Mouse (Mus musculus) thymus, postnatal 14 days (tissue): Measurements from ENCODE around the gene Ear6.
A peak's percentile ranks its signal among the peaks of the same experiment; 100 is the strongest.

Experiments
- DNase-seq: peaks from one replicate; pipeline ENCODE4 v3.0.0; 2021

Gene Ear6

DNA sequence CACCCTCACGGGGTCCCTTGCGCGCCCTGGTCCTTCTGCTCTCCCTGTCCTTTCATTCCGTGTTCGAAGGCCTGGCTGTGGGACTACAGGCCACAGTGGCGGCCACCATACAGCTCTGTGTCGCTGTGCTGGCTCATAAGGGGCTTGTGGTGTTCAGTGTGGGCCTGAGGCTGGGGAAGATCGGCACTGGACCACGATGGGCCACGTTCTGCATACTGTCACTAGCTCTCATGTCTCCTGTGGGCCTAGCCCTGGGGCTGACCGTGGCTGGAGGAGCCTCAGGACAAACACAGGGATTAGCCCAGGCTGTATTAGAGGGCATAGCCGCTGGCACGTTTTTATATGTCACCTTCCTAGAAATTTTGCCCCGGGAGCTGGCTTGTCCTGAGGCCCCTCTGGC is 41.6 kb downstream of the Ear6 start:
- DNase-seq: no peak

DNA sequence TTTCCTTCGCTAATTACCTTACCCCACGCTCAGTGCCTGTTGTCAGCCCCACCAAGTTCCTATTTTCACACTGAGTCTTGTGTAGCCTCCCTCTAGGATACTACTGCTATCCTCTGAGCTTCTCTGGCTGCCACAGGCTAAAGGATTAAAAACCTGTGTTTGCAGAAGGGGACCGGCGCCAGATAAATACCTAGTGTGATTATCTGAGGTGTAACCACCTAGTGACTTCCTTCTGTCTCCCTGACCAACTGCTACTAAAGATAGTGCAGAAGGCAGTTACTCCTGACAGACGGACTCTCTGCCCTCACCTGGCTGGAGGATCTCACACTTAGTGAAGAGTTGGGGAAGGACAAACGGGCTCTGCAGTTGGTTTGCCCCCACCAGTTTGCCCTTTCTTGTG is 42.5 kb downstream of the Ear6 start:
- no peak for DNase-seq

DNA sequence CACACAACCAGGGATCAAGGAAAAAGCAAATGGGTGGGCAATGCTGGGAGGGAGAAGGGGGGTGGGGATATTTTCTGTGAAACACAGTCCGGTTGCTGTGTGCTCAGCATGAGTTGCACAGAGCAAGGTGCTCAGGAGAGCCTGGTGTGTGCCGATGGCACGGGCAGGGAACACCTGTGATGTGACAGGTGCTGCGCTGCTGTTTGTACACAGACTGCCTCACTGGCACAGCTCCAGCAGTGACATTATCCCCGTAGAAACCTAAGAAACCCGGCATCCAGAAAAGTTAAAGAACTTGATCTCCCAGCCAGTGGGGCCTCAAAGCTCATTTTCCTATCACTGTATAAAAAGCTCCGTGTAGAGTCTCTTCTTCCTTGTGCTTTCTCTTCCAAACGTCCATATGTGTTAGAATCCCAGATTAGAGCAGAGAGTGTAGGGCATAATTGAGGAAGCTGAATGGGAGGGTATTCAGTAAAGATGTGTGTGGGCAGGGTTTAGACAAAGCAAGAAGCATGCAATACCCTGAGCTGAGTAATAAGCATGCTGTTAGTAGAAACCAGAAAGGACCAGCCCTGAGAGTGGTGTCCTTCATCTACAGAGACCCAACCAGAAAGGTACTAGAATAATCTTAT is 43.2 kb downstream of the Ear6 start:
- no peak for DNase-seq

DNA sequence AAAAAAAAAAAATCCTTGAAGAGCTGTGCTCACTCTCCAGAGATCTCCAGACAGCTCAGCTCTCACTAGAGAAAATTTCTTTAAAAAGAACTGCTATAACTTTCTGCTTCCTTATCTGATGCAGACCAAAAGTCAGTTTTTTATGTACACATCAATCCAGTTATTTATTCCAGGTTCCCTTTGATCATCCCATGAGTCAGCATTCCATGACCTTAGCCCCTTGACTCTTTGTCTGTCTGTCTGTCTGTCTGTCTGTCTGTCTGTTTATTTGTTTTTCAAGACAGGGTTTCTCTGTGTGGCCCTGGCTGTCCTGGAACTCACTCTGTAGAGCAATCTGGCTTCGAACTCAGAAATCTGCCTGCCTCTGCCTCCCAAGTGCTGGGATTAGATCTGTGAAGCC is 45.9 kb downstream of the Ear6 start:
- no peak for DNase-seq

DNA sequence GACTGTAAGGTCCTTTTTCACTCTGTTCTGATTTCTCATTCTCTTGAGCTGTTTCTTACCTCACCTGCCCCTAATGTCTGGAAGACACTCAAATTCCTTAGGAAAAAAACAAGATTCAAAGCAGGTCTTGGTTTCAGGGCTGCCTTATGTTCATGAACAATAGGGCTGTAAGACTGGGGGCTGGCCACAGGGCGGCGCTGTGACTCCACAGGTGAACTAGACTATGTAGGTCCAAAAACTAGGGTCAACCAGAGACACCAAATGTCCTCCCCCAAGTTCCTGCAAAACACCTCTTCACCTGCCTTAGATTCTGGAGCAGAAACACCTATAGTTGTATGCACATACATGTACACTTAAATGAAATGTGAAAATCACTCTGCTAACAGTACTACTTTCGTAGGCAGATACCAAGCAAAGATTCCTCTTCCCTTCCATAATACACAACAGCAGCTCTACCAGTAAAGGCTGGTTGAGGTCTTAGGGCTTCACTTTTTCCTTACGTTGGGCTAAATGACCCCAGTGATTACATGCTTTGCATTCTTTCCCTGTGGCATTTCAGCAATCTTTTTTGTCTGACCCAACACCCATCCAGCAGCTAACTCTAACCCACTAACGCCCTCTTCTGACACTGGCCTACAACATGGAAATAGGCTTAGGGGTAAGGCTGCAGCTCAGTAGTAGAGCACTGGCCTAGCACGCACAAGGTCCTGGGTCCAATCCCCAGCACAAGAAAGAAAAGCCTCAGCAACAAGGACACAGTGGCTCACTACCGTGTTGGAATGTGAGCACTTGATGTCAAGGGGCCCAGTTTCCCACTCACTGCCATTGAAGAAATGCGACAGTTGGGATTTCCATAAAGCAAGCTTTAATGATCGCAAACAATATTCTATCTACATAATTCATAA is 49.6 kb downstream of the Ear6 start:
- peak; percentile 85 for DNase-seq

DNA sequence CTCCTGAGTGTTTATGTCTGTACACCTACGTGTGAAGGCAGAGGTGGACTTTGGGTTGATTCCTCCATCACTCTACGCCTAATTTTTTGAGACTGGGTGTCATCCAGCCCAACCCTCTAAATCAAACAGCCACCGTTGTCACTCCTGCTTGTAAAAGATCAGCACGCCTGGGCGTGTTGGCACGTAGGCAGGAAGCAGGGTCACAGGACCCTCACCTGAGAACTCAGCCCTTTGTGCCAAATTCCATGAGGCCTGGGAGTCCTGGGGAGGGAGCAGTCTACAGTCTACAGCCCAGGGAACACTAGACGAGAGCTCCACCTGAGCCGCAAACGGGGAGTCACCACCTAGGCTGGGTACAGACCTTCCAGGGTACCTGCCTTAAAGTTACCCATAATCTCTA is 50.3 kb downstream of the Ear6 start:
- DNase-seq: no peak
